Mouse (Mus musculus) induced T-regulatory cell, adult 2 months (primary cell): ENCODE measurements around the gene Lama1.
"Not testable (repeated sequence)": the region's sequence is repeated elsewhere in the genome, so short reads cannot be mapped to it uniquely, and the experiment has no call there.

Experiments
- DNase-seq: peaks from one replicate; pipeline ENCODE4 v3.0.0-alpha.2; 2012; ENCODE audit warnings: low read depth

Gene Lama1

DNA sequence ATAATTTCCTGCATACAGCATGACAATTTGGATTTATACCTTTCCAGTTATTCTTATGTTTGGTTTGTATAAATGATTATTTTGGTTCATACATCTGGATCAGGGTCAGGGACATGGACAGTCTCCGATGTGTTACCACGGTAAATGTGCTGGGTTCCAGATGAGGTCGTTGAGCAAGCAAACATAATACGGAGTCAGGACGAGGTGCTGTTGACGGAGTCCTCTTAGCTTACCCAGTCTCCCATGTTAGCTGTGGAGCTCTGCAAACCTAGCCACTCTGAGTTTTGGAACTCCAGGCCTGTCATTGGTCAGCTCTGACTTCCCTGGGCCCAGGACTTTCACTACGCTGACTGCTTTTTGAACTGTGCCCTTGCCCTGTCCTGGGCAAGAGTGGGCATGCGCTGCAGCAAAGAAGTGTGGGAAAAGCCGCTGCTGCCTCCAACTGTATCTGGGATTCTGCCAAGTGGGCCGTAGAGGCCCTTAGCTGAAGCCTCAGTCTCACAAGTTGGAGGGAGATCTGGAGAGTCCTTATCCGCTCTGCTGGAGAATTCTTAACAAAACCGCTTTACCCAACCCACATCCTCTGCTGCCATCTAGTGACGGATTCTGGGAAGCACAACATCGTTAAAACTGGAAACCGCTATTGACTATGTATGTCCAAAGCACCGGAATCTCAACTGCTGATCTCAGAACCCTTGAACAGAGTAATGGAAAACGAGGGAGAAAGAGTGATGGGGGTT is 140.5 kb downstream of the Lama1 start:
- peak; percentile 26 for DNase-seq

DNA sequence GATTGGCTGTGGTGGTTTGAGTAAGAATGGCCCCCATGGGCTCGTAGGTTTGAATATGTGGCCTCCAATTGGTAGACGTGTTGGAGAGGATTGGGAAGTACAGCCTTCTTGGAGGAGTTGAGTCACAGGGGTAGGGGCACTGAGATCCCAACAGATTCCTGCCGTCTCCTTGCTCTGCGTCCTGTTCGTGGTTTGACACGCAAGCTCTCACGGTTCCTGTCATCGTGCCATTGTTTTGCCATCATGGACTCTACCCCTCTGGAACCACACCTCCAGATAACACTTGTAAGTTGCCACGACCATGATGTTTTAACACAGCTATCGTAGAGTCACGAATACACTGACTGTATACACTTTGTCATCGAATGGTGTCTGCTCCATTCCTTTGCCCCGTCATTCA is 141.9 kb downstream of the Lama1 start:
- DNase-seq: no peak

DNA sequence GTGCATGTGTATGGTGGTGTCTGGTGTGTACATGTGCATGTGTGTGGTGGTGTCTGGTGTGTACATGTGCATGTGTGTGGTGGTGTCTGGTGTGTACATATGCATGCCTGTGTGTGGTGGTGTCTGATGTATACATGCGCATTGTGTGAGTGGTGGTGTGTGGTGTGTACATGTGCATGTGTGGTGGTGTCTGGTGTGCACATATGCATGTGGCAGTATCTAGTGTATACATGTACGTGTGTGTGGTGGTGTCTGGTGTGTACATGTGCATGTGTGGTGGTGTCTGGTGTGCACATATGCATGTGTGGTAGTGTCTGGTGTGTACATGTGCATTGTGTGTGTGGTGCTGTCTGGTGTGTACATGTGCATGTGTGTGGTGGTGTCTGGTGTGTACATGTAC is 144.4 kb downstream of the Lama1 start:
- not testable (repeated sequence) for DNase-seq

- no peak for DNase-seq
Observed at GRCm38 (mm10) chr17:67861080-67861630, 164.1 kb downstream of the Lama1 start.

GRCm38 (mm10) chr17:67861744-67862535 is 164.9 kb downstream of the Lama1 start:
- DNase-seq: no peak

GRCm38 (mm10) chr17:67864363-67864762 is 167.3 kb downstream of the Lama1 start:
- no peak for DNase-seq

- DNase-seq: no peak
Observed at GRCm38 (mm10) chr17:67864912-67865311, 167.9 kb downstream of the Lama1 start.

DNA sequence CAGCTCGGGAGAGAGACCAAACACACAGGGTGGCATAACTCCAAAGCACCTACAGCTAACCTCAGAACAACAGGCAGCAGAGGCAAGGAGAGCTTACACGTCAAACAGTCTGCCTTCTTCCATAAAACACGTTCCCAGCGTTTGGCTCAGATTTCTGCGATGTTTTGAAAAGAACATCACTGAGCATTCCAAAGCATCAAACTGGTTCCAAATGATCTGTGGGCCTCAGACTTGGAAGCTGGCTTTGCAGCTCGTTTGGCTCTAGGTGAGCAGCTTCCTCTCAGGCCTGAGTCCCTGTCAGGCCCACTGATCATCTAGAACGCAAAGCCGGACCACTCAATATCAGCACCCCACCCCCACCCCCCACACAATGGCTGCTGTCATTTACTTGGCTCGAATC is 169.0 kb downstream of the Lama1 start:
- DNase-seq: no peak

DNA sequence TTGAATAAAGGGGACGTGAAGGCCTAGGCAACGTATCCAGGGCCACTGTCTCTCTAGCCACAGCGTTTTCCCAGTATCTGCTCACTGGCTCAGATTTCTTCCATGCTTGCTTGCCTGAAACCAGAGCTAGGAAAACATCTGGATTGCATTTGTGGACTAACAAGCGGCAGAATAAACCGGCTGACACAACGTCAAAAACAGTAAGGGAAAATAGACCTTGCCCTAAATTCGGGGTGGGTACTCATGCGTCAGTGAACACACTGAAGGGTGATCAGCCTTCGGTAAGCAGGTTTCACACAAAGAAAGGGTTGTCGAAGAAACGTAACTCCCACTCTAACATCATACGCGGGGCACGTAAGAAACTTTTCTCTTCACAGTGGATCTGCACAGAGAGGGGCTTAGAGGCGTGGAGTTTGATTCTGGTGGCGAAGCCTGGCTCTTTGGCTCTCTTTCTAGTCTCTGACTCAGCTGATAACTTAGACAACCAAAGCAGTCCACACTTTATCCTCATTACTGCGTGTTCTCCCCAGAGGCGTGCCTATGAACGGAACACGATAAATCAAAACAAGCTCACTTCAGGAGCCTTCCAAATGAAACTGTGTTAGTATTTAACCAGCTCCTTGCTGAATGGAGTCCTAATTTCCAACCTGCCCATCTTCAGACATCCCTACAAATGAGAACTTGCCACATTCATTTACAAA is 169.6 kb downstream of the Lama1 start:
- no peak for DNase-seq

GRCm38 (mm10) chr17:67869731-67870601 is 172.9 kb downstream of the Lama1 start:
- no peak for DNase-seq
